Mouse (Mus musculus) stomach, postnatal 0 days (tissue): Measurements from ENCODE around the gene Tet3.

Experiments
- CTCF ChIP-seq: IDR thresholded peaks from 2 replicates; pipeline ENCODE4 v1.5.1; 2016; ENCODE audit warnings: antibody characterized with exemption, low read depth, mild to moderate bottlenecking, moderate library complexity
- EP300 ChIP-seq: optimal IDR thresholded peaks from 2 replicates; pipeline ENCODE3; 2016; ENCODE audit warnings: antibody characterized with exemption

DNA sequence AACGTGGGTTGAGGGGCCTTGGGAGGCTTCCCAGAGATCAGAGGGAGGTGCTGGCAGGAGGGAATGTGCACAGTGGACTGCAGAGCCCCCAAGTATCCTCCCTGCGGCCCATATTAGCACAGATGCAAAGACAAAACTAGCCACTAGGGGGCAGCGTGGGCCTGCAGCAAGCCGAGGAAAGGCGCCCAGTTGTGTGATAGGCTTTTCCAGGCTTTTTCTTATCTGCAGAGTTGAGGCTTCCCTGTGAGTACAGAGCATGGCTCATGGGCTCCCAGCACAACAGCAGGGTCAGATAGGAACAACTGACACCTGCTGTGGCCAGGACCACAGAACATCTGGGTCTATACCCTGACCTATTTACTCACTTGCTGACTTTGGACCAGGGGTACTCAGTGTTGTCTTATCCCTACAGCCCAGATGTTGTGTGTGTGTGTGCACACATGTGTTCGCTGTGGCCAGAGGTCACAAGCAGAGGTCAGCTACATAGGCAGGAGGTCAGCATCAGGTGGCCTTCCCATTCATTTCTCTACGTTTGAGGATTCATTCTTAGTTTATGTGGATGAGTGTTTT lies 102.2 kb downstream of the Tet3 start:
- TF ChIP-seq EP300, result no peak
- TF ChIP-seq CTCF, result peak; percentile 99
